Comparison of ENCODE assay signal across 9 mouse cellular contexts in genomic region chr3:98106590-98107313, GRCm38 (mm10). TPM values are rescaled to one million over a fixed set of nuclear protein-coding genes. Genes with fewer than 3 reads are reported as not detected.
DNase-seq lines count a peak whose midpoint lies in the region; ATAC-seq lines count a peak whose summit lies in the region.
"Had no signal": no experiment of that assay in that cellular context is flagged by ENCODE, and none has a peak within 500 bp of the region (broad histone marks: within the 10 kb centered on the region; RNA-seq: fewer than 3 reads in every experiment).

No protein-coding gene starts in this region.

- H3K9ac ChIP-seq in heart, embryonic 14.5 days (ENCODE audit: low read length), result no peak overlapping the region

- intact Hi-C loops in left cerebral cortex, postnatal 25 days (cut with DNase I), result loop anchor here (10.0 kb wide), 1 partner anchor 182 kb away; no protein-coding TSS in a partner anchor

- 85% methylated on average over 12 of the region's 12 CpGs for WGBS in heart, embryonic 14.5 days

- DNase-seq in left cerebral cortex, postnatal 25 days (ENCODE audit: low spot score in 2 of 2), result peak; percentile 46 to 67
- DNase-seq in left cerebral cortex, adult 11 months (ENCODE audit: low spot score), result no peak
- DNase-seq in cerebellum, adult 8-10 months, result peak; percentile 9
- peak; percentile 48 to 60 for DNase-seq in layer of hippocampus, postnatal 10 days (ENCODE audit: low spot score in 2 of 2)
- no peak for DNase-seq in spleen, postnatal 10 days (ENCODE audit: low spot score in 2 of 2)
- no peak for DNase-seq in adrenal gland, postnatal 4 days (ENCODE audit: low spot score in 2 of 2)
- no peak for DNase-seq in adrenal gland, adult 8-10 months

- peaks cover 11% of the 10 kb centered on the region for H3K9me3 ChIP-seq in heart, embryonic 14.5 days (ENCODE audit: control insufficient read depth, low read length)

- peaks cover 94% of the 10 kb centered on the region for H3K36me3 ChIP-seq in heart, embryonic 14.5 days (ENCODE audit: control insufficient read depth, insufficient read depth, low read length)

- H3K4me2 ChIP-seq in heart, embryonic 14.5 days (ENCODE audit: low read length), result no peak overlapping the region

- no peaks in the 10 kb centered on the region; a peak in 1 of 4 replicates for H3K4me1 ChIP-seq in heart, embryonic 14.5 days (ENCODE audit: control insufficient read depth in 2 of 2, insufficient read depth in 2 of 2, low read length in 2 of 2)

- H3K4me3 ChIP-seq in heart, embryonic 14.5 days (ENCODE audit: control insufficient read depth in 1 of 2, insufficient read depth in 1 of 2, low read depth in 1 of 2, low read length in 2 of 2), result no peak overlapping the region

- no peak for ATAC-seq in heart, embryonic 14.5 days (ENCODE audit: insufficient number of reproducible peaks, insufficient read depth, low FRiP score, low read depth)

- peak overlapping the region; percentile 14 to 27; a peak in 2 of 4 replicates for H3K27ac ChIP-seq in heart, embryonic 14.5 days (replicated peaks in 1 of 2; ENCODE audit: control insufficient read depth in 1 of 2, insufficient read depth in 1 of 2, low read depth in 2 of 2, low read length in 2 of 2)
- H3K27ac ChIP-seq: macrophage had no signal

- H3K27me3 ChIP-seq in heart, embryonic 14.5 days (ENCODE audit: control insufficient read depth, insufficient read depth, low read length), result no peaks in the 10 kb centered on the region

RNA-seq across cellular contexts. Expression of gene Adam30, which starts 53.7 kb away (rescaled TPM):
- total RNA-seq in left cerebral cortex, postnatal 25 days (2021), result not detected
- not detected in 2 replicates for polyA plus RNA-seq in heart, embryonic 14.5 days (2014; fragmentation: Nextera tagmentation; extraction: Ambion mirVana)
- total RNA-seq in layer of hippocampus, postnatal 10 days (2021), result not detected
- total RNA-seq in adrenal gland, postnatal 4 days (2021), result not detected
- not detected for total RNA-seq in adrenal gland, adult 8-10 months (2022)
- polyA plus RNA-seq: macrophage had no signal

Comparison
In these comparisons a context has a peak if more than half of its experiments do, and no peak if none do; other contexts are left out.
1. DNase-seq: peak in left cerebral cortex, postnatal 25 days (2 of 2), cerebellum, adult 8-10 months (single experiment) and layer of hippocampus, postnatal 10 days (2 of 2); none in left cerebral cortex, adult 11 months (single experiment), spleen, postnatal 10 days (0 of 2), adrenal gland, postnatal 4 days (0 of 2) and adrenal gland, adult 8-10 months (single experiment).